Comparison of ENCODE assay signal across 8 mouse cellular contexts in genomic region chr1:155083271-155084265, GRCm38 (mm10). TPM values are rescaled to one million over a fixed set of nuclear protein-coding genes. Genes with fewer than 3 reads are reported as not detected.
A peak's percentile ranks its signal among the peaks of the same experiment; 100 is the strongest.
DNase-seq lines count a peak whose midpoint lies in the region; ATAC-seq and TF ChIP-seq lines count a peak whose summit lies in the region.

No protein-coding gene starts in this region.

- peaks cover 74% of the 10 kb centered on the region for H3K4me1 ChIP-seq in E14TG2a.4 (replicated peaks; ENCODE audit: low read depth, low read length)
- H3K4me1 ChIP-seq in forebrain, embryonic 16.5 days (replicated peaks; ENCODE audit: control insufficient read depth, insufficient read depth, low read length): peaks cover 48% of the 10 kb centered on the region
- H3K4me1 ChIP-seq in lung, embryonic 16.5 days (replicated peaks; ENCODE audit: control insufficient read depth, insufficient read depth, low read length): peaks cover 54% of the 10 kb centered on the region
- H3K4me1 ChIP-seq in thymus, adult 2 months (replicated peaks; ENCODE audit: control insufficient read depth, insufficient read depth, low read length): peaks cover 54% of the 10 kb centered on the region

- H3K4me2 ChIP-seq in forebrain, embryonic 16.5 days (ENCODE audit: low read length): peak overlapping the region; percentile 75
- peak overlapping the region; percentile 74 for H3K4me2 ChIP-seq in lung, embryonic 16.5 days (ENCODE audit: low read depth, low read length)

- no peak; the same call in 1 of the 2 replicates for TF ChIP-seq POLR2A in thymus, adult 2 months (IDR thresholded peaks at IDR 0.05; ENCODE audit: control insufficient read depth, extremely low read depth, insufficient read depth, low read length, poor library complexity)

- H3K9me3 ChIP-seq in E14TG2a.4 (ENCODE audit: low read length): no peaks in the 10 kb centered on the region
- no peaks in the 10 kb centered on the region for H3K9me3 ChIP-seq in forebrain, embryonic 16.5 days (ENCODE audit: control insufficient read depth, low read length)
- H3K9me3 ChIP-seq in lung, embryonic 16.5 days (ENCODE audit: control insufficient read depth, low read length): no peaks in the 10 kb centered on the region

- H3K9ac ChIP-seq in forebrain, embryonic 16.5 days (replicated peaks; ENCODE audit: low read depth, low read length): peak overlapping the region; percentile 79
- peak overlapping the region; percentile 80 for H3K9ac ChIP-seq in lung, embryonic 16.5 days (ENCODE audit: low read length)

- peak; percentile 50 for DNase-seq in c-Kit-positive CD71-positive TER-119-positive erythroid progenitor cells, embryonic 14.5 days (ENCODE audit: low spot score)
- peak; percentile 95 to 96 for DNase-seq in heart, postnatal 36 days
- DNase-seq in layer of hippocampus, adult 9-11 months: peak; percentile 93
- DNase-seq in ovary, adult 18-20 months (ENCODE audit: low spot score): peak; percentile 93
- peak; percentile 87 for DNase-seq in thymus, adult 2 months

- peak; percentile 93 for ATAC-seq in forebrain, embryonic 16.5 days
- ATAC-seq in lung, embryonic 16.5 days (ENCODE audit: low read depth): peak; percentile 93

- 1% methylated on average over 49 of the region's 77 CpGs for WGBS in forebrain, embryonic 16.5 days
- WGBS in lung, embryonic 16.5 days: 2% methylated on average over 42 of the region's 77 CpGs
- WGBS in thymus, adult 2 months: 9% methylated on average over 73 of the region's 77 CpGs

- H3K4me3 ChIP-seq in E14TG2a.4 (replicated peaks; ENCODE audit: low read length): peak overlapping the region; percentile 81
- H3K4me3 ChIP-seq in forebrain, embryonic 16.5 days (replicated peaks; ENCODE audit: low read length): peak overlapping the region; percentile 50
- peak overlapping the region; percentile 50 for H3K4me3 ChIP-seq in lung, embryonic 16.5 days (ENCODE audit: low read length)
- peak overlapping the region; percentile 62 for H3K4me3 ChIP-seq in thymus, adult 2 months (ENCODE audit: control insufficient read depth, insufficient read depth, low read length)

- H3K27ac ChIP-seq in forebrain, embryonic 16.5 days (ENCODE audit: low read length): peak overlapping the region; percentile 98
- H3K27ac ChIP-seq in lung, embryonic 16.5 days (ENCODE audit: low read length): peak overlapping the region; percentile 97
- peak overlapping the region; percentile 16; the same call in 1 of the 2 replicates for H3K27ac ChIP-seq in thymus, adult 2 months (ENCODE audit: control insufficient read depth, insufficient read depth, low read length)

- intact Hi-C loops in heart, postnatal 36 days (cut with DNase I): loop anchor here (1.0 to 2.0 kb wide), 2 partner anchors 16 to 19 kb away; partner anchors contain the start of gene Ier5

- no peaks in the 10 kb centered on the region for H3K36me3 ChIP-seq in E14TG2a.4 (ENCODE audit: insufficient read depth, low read length)
- H3K36me3 ChIP-seq in forebrain, embryonic 16.5 days (ENCODE audit: control insufficient read depth, insufficient read depth): no peaks in the 10 kb centered on the region
- no peaks in the 10 kb centered on the region for H3K36me3 ChIP-seq in lung, embryonic 16.5 days (ENCODE audit: control insufficient read depth, insufficient read depth, low read length)
- H3K36me3 ChIP-seq in thymus, adult 2 months (ENCODE audit: control insufficient read depth, insufficient read depth, low read length): no peaks in the 10 kb centered on the region

- H3K27me3 ChIP-seq in E14TG2a.4 (ENCODE audit: insufficient read depth, low read length): peaks cover 50% of the 10 kb centered on the region
- H3K27me3 ChIP-seq in forebrain, embryonic 16.5 days (replicated peaks; ENCODE audit: control insufficient read depth, insufficient read depth, low read length): no peaks in the 10 kb centered on the region
- no peaks in the 10 kb centered on the region for H3K27me3 ChIP-seq in lung, embryonic 16.5 days (ENCODE audit: control insufficient read depth, insufficient read depth, low read depth, low read length)
- no peaks in the 10 kb centered on the region for H3K27me3 ChIP-seq in thymus, adult 2 months (ENCODE audit: control insufficient read depth, insufficient read depth, low read length)

- TF ChIP-seq CTCF in E14TG2a.4 (conservative IDR thresholded peaks at IDR 0.05; ENCODE audit: low read length): no peak
- TF ChIP-seq CTCF in thymus, adult 2 months (IDR thresholded peaks at IDR 0.05; ENCODE audit: borderline replicate concordance, control insufficient read depth, extremely low read depth, insufficient read depth, low read length, poor library complexity): no peak

RNA-seq across cellular contexts. Expression of gene Ier5, which starts 15.9 kb away (rescaled TPM):
- polyA plus RNA-seq in forebrain, embryonic 16.5 days (2015; fragmentation: Nextera tagmentation; extraction: Ambion mirVana): 9.3 and 12.6 TPM in 2 replicates
- total RNA-seq in heart, postnatal 36 days (2021): 10 to 100 TPM; 13.2 to 15.5 TPM
- 4.3 and 4.5 TPM in 2 replicates for polyA plus RNA-seq in lung, embryonic 16.5 days (2015; fragmentation: Nextera tagmentation; extraction: Ambion mirVana)
- polyA plus RNA-seq in thymus, adult 2 months (2012; rRNA removed): 37.2 and 44.0 TPM in 2 replicates

Comparison
In these comparisons a context has a peak if more than half of its experiments do, and no peak if none do; other contexts are left out.
1. Peak in every context shown above with its lines: DNase-seq, ATAC-seq, H3K4me3 ChIP-seq and H3K27ac ChIP-seq.
2. H3K27ac ChIP-seq: peak in every context shown above with its lines; median percentile 98 in forebrain, embryonic 16.5 days; 97 in lung, embryonic 16.5 days; 16 in thymus, adult 2 months.